Mouse (Mus musculus) monocyte, adult 5-6 weeks (primary cell): ENCODE results near the gene Fcgr4. TPM values are rescaled to one million over a fixed set of nuclear protein-coding genes. Genes with fewer than 3 reads are reported as not detected.
A peak's percentile ranks its signal among the peaks of the same experiment; 100 is the strongest.

ENCODE experiments used
- ATAC-seq: fragments of 153-309, 156-312 bp; replicated peaks from 2 replicates; pipeline ENCODE4 v1.8.0; 2017; ENCODE audit warnings: mild to moderate bottlenecking; ENCODE audit not compliant: low TSS enrichment, insufficient number of reproducible peaks, severe bottlenecking, poor library complexity, low FRiP score
- total RNA-seq: library from RNA; stranded (forward); fragments of 200-1000, 200-491, 200-594 nt; gene quantifications from 3 replicates; pipeline ENCODE4 v1.2.3, GENCODE M21; 2017

Fcgr4 gene
- total RNA-seq, 1 experiment from 2014 or later: 612 TPM

GRCm38 (mm10) chr1:171005081-171005480 lies 13.6 kb upstream of the Fcgr4 start:
- no peak for ATAC-seq

DNA sequence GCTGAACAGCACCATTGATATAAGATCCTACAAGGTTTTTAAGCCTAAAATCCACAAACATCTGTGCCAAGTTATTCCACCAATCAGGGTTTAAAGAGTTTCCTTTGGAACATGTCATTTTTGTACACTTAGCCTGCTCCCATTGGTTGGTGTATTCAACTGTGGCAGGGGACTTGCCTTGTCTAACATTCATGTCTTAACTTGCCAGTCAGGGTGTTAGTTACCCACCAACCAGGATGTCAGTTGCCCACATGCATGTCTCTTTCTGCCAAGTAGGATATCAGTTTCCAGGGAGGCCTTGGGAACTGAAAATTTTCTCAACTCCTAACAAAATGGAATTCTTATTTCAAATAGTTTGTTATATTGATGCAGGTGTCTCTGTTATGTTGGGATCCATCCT lies 13.1 kb upstream of the Fcgr4 start:
- no peak for ATAC-seq

- ATAC-seq: peak; percentile 83
Observed at GRCm38 (mm10) chr1:171006335-171006734, 12.4 kb upstream of the Fcgr4 start.

DNA sequence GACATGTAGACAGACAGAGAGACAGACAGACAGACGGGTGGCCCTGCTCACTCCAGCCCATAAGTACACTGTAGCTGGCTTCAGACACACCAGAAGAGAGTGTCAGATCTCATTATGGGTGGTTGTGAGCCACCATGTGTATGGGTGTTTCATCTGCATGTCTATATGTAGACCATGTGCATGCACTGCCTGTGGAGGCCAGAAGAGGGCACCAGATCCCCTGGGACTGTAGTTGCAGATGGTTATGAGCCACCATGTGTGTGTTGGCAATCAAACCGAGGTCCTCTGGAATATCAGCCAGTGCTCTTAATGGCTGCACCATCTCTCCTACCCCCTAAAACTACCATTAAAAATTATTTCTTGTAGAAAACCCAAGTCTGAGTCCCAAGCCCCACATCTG lies 11.8 kb upstream of the Fcgr4 start:
- peak; percentile 40 for ATAC-seq

DNA sequence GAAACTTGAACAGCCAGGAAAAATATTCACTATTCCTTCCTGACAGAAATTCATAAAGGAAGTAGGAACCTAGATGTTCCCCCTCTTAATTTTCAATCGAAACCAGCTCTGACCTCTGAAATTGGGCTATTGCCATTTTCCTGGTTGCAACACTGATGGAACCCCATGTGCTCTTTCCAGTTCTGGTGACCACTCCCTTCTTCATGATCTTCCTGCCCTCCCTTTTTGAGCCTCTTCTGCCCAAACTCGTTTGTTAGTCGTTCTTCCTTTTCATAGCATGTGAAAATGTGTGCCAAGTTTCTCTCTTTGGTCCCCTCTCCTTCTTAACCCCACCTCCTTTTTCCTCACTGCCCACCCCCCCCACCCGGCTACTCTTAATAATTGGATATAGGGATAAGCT lies 7.0 kb upstream of the Fcgr4 start:
- ATAC-seq: peak; percentile 40; the same call in 1 of the 2 replicates

DNA sequence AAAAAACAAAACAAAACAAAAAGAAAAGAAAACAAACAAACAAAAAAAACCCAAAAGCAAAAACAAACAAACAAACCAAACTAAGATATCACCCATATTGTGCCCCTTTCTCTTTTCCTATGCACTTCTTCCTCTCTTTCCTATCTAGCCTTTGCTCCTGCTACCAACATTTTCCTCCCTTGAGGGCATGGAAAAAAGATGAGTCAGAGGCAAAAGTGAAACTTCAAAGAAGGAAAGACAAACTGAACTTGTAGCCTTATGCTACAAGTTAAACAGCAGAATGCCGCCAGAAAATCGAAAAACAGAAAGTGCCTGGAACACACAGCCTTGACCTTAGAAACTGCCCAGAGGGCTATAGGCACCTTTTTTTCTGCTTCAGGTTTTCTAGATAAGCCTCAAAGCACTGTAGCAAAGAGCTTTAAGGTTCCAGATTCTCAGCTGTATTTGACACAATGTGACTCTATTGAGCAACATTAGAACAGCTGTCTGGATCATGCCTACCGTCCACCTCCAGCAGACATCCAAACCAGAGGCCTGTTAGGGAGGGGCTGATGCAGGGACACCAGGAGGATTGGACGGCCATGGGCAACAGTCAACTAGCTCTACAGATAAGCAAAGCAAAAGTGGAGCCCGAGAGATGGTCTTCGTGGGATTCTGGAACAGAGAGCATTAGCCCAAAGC lies 1.9 kb upstream of the Fcgr4 start:
- ATAC-seq: peak; percentile 8; the same call in 1 of the 2 replicates

DNA sequence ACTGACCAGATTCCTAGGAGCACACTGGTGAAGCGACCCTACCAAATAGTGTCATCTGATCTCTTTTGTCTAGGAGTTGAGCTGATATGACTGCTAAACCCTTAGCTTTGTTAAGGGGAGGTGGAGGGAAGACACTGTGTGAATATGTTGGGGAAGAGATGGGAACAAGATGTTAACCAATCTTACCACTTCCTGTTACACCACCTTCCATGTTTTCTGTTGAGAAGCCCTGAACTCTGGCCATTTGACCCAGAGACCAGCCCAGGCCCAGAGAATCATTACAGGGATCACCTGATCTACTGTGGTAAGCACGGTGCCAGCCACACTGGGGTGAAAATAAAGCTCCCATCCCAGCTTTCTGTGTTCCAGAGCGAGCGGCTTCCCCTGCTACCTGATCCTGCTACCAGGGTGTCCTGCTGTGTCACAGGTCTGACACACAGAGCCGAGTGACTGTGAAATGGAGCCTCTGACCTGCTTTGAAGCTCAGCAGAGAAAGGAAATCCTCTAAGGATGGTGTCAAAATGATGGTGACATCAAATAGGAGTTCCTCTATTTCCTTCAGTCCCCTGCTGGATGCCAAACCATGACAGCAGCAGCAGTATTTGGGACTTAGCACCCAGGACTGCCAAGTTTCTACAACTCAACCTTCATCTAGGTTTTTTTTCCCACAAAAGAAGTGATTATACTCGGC lies 1.1 kb upstream of the Fcgr4 start:
- ATAC-seq: peak; percentile 73

DNA sequence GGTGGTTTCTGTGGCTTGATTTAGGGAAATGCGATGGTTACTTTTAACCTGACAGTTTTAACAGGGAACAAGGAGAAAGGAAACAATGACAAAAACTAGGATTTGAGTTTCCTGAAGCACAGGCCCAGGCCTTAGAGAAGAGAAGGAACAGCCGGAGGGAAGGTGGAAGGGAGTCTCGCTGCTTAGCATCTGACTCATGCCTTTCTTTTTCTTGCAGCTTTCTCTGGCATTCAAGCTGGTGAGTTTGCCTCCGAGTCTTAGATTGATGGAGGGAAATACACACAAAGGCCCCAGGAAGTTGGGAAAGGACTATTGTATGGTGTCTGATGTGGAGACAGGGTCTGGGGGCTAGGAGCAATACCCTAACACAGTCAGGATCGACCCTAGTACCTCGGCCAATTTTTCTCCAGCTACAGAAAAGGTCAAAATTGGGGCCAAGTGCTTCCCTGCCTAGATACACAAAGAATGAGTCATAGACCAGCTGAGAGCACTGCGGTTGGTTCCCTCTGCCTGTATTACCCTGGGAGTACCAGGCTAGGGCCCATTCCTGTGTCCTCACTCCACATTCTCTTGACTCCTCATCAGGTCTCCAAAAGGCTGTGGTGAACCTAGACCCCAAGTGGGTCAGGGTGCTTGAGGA lies 711 bp downstream of the Fcgr4 start:
- ATAC-seq: 0 out of 2 replicates have a peak, but pooled peaks have one; percentile 33

- ATAC-seq: no peak
Observed at GRCm38 (mm10) chr1:171031752-171032151, 13.0 kb downstream of the Fcgr4 start.

DNA sequence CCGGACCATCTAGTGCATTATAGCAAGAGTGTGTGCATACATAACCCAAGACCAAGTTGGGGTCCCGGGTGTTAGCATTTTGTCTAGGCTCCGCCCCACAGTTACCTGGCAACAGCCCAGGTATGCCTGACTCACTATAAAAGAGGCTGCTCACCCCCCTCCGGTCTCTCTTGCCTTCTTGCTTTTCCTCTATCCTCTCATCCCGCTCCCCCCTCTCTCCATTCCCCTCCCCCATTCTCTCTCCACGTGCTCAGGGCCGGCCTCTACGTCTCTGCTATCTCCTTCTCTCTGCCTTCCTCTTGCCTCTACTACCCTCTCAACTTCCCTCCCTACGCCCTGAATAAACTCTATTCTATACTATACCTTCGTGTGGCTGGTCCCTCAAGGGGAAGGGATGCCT lies 14.0 kb downstream of the Fcgr4 start:
- no peak for ATAC-seq

GRCm38 (mm10) chr1:171033196-171033595 lies 14.5 kb downstream of the Fcgr4 start:
- no peak for ATAC-seq

GRCm38 (mm10) chr1:171033756-171034155 lies 15.0 kb downstream of the Fcgr4 start:
- peak; percentile 39; the same call in 1 of the 2 replicates for ATAC-seq

GRCm38 (mm10) chr1:171034201-171034600 lies 15.5 kb downstream of the Fcgr4 start:
- ATAC-seq: no peak

DNA sequence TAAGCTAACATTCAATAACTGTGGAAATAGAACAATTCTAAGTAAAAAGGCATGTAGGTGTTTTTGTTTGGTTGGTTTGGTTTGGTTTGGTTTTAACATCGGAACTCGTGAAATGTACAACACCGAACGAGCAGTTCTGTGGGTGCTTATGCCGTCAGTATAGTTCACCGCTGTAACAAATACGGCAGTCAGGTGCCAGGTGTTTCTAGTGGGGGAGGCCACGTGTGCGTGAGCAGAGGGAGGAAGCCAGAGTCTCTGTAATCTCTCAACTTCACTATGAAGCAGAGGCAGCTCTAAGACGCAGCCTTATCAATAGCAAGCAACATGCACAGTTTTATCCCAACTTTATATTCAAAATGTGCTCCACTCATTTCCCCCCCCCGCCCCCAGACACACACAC lies 16.9 kb downstream of the Fcgr4 start:
- no peak for ATAC-seq

DNA sequence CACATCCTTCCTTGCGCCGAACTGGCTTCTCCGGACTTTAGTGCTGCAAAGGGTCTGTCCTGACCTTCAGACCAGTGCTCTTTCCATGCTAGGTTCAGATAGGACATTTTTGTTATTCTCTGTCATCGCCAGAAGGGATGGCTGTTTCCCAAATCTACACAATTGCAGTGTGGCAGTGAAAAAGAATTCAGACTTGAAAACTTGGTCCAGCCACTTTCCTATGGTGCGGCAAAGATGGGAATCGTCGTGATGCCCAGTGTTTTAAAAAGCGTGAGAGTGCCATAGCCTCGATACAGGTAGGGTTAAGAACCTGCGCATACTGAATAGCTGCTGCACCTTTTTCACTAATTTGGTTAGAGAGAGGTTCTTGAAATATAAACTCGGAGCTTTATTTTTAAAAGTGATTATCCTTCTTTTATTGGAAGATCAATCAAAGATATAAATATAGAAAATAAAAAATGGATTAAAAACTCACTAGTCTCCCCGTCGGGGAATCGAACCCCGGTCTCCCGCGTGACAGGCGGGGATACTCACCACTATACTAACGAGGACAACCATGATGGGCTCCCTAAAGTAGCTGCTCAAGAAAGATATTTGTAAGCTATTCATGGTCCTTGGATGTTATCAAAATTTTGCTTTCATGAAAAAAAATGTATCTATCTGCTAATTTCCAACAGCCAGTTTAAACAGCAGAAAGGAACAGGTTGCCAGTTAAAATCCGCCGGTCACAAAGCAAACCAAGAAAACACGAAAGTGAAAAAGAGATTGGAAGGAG lies 18.0 kb downstream of the Fcgr4 start:
- ATAC-seq: no peak

DNA sequence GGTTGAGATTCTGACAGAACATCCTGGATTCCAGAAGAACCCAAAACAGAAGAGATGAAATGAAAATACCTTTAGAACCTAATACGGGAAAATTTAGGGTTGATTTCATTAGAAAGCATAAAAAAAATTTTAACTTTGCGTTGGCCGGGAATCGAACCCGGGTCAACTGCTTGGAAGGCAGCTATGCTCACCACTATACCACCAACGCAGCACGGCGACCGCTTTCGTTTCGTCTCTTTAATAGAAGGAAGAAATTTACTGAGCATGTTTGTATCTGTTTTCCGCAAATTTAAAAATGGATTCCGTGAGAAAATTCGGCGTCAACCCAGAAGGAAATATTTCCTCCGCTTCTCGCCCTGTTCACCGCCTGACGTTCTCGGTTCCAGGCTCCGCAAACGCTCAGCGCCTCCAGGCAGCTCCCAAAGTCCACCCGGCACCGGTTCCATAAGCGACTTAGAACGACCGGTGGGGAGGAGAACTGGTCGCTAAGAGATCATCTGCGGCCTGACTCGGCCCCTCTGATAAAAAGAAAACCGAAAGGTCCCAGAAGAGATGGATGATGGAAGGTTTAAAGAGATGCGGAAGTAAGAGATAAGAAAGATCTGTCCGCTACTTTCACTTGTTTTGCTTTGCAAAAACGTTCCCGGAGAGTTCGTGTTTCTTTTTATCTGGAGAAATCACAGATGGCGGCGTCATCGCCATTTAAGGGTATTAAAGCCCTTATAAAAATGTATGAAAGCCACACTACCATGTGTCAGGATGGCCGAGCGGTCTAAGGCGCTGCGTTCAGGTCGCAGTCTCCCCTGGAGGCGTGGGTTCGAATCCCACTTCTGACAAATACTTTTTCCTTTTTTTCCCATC lies 19.4 kb downstream of the Fcgr4 start:
- peak; percentile 52 for ATAC-seq

DNA sequence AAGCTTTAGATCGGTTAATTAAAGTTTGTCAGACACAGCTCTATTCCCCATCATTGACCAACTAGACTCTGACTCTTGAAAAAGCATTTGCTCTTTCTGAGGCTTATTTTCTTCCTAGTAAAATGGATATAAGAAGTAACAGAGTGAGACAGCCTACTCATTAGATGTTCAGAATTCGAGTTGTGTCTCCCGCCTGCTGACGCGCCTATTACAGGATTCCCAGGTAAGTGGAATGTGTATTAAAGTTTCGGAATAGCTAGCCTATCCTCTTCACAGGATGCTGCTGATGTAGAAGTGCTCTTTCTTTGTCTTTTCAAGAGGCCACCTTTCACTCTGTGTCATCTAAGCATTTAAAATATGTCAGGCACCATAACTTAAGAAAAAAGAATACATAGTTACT lies 20.4 kb downstream of the Fcgr4 start:
- no peak for ATAC-seq

GRCm38 (mm10) chr1:171039880-171040279 lies 21.2 kb downstream of the Fcgr4 start:
- no peak for ATAC-seq
